Mouse (Mus musculus) testis, adult 2 months (tissue): Measurements from ENCODE around the gene Crim1. TPM values are rescaled to one million over a fixed set of nuclear protein-coding genes. Genes with fewer than 3 reads are reported as not detected.

Source experiments
- H3K27ac ChIP-seq: fragments of 200-500 bp; 2 replicates; pipeline ENCODE4 v1.5.1; 2012; ENCODE audit warnings: low read depth, low read length; ENCODE audit not compliant: control insufficient read depth, insufficient read depth
- H3K27me3 ChIP-seq: fragments of 200-500 bp; 2 replicates; pipeline ENCODE4 v1.6.1; 2012; ENCODE audit warnings: mild to moderate bottlenecking, low read length, moderate library complexity; ENCODE audit not compliant: control insufficient read depth, insufficient read depth
- H3K36me3 ChIP-seq: fragments of 200-500 bp; 2 replicates; pipeline ENCODE4 v1.6.1; 2012; ENCODE audit warnings: mild to moderate bottlenecking, low read length; ENCODE audit not compliant: control insufficient read depth, insufficient read depth
- H3K4me1 ChIP-seq: fragments of 200-500 bp; 2 replicates; pipeline ENCODE4 v1.6.1; 2012; ENCODE audit warnings: low read length; ENCODE audit not compliant: control insufficient read depth, insufficient read depth
- H3K4me3 ChIP-seq: fragments of 200-500 bp; 2 replicates; pipeline ENCODE4 v1.5.1; 2012; ENCODE audit warnings: low read depth, mild to moderate bottlenecking, low read length, moderate library complexity, mixed read lengths; ENCODE audit not compliant: control insufficient read depth
- CTCF ChIP-seq: fragments of 200-500 bp; IDR thresholded peaks from 2 replicates; pipeline ENCODE4 v1.5.1; 2012; ENCODE audit warnings: low read depth, mild to moderate bottlenecking, inconsistent platforms, low read length, moderate library complexity; ENCODE audit not compliant: control insufficient read depth, insufficient read depth, insufficient replicate concordance
- POLR2A ChIP-seq: fragments of 200-500 bp; IDR thresholded peaks from 2 replicates; pipeline ENCODE4 v1.6.1; 2012; ENCODE audit warnings: low read depth, mild to moderate bottlenecking, inconsistent platforms, low read length, moderate library complexity; ENCODE audit not compliant: control insufficient read depth
- polyA plus RNA-seq: library from polyadenylated mRNA; depleted of rRNA; stranded (reverse); fragments of >200 nt; gene quantifications from 2 replicates; pipeline ENCODE4 v1.2.3, GENCODE M21; 2012

Crim1 gene
- polyA plus RNA-seq, 1 experiment: 3.5 TPM

- Histone ChIP-seq H3K36me3 (no peaks in the 10 kb centered on the region), H3K27me3 (no peaks in the 10 kb centered on the region), H3K4me1 (peaks cover 2% of the 10 kb centered on the region; the same call in 1 of the 2 replicates), H3K4me3 (no peak overlapping the region), H3K27ac (no peak overlapping the region)
- TF ChIP-seq POLR2A: no peak
- TF ChIP-seq CTCF: no peak
Measured at GRCm38 (mm10) chr17:78283271-78283992, 83.4 kb downstream of the Crim1 start.

DNA sequence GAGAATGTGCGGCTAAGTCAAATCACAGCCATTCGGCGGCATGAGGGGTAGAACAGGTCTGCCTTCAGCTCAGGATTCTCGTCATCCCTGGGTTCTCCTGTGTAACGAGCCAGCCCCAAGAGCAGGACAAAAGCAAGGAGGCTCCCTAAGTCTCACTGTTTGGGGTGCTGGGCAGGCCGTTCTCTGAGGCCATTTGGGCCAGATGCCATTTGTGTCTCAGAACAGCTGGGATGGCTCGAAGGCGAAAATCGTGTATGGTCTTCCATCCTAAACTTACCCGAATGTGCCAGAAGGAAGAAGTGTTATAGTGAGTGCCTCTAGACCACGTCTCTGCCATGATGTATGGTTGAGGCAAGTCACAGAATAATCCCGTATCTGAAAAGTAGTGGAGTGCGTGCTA lies 86.0 kb downstream of the Crim1 start:
- TF ChIP-seq POLR2A (no peak), CTCF (no peak)
- no peaks in the 10 kb centered on the region for H3K27me3 ChIP-seq
- peaks cover 2% of the 10 kb centered on the region; the same call in 1 of the 2 replicates for H3K4me1 ChIP-seq
- no peaks in the 10 kb centered on the region for H3K36me3 ChIP-seq
- H3K27ac ChIP-seq: no peak overlapping the region
- H3K4me3 ChIP-seq: no peak overlapping the region

DNA sequence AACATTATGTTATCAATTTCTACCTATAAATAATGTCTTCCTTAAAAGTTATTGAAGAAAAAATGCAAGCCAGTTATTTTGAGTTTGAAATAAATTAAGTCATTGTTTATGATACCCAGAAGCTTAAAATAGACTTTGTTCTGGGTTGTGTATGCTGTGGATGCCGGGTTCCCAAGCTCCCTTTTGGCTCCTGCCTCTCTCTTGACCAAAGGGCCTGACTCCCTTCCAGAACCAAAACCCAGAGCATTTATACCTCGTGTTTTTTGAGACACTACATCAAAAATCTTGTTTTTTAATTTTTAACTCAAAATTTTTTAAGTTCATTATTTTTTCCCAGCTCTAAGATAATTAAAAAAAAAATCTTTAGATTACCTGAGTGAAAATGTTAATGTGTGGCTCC lies 87.3 kb downstream of the Crim1 start:
- peaks cover 2% of the 10 kb centered on the region; the same call in 1 of the 2 replicates for H3K4me1 ChIP-seq
- H3K4me3 ChIP-seq: no peak overlapping the region
- no peaks in the 10 kb centered on the region for H3K27me3 ChIP-seq
- H3K36me3 ChIP-seq: no peaks in the 10 kb centered on the region
- no peak overlapping the region for H3K27ac ChIP-seq
- no peak for TF ChIP-seq CTCF
- no peak for TF ChIP-seq POLR2A

GRCm38 (mm10) chr17:78290153-78290876 lies 90.3 kb downstream of the Crim1 start:
- TF ChIP-seq CTCF (no peak), POLR2A (no peak)
- H3K4me1 ChIP-seq: no peaks in the 10 kb centered on the region
- H3K36me3 ChIP-seq: no peaks in the 10 kb centered on the region
- H3K27me3 ChIP-seq: no peaks in the 10 kb centered on the region
- H3K4me3 ChIP-seq: no peak overlapping the region
- no peak overlapping the region for H3K27ac ChIP-seq

- Histone ChIP-seq H3K27ac (no peak overlapping the region), H3K27me3 (no peaks in the 10 kb centered on the region), H3K4me1 (no peaks in the 10 kb centered on the region), H3K36me3 (no peaks in the 10 kb centered on the region), H3K4me3 (no peak overlapping the region)
- TF ChIP-seq CTCF: no peak
- TF ChIP-seq POLR2A: no peak
Measured at GRCm38 (mm10) chr17:78291030-78291429, 91.0 kb downstream of the Crim1 start.

DNA sequence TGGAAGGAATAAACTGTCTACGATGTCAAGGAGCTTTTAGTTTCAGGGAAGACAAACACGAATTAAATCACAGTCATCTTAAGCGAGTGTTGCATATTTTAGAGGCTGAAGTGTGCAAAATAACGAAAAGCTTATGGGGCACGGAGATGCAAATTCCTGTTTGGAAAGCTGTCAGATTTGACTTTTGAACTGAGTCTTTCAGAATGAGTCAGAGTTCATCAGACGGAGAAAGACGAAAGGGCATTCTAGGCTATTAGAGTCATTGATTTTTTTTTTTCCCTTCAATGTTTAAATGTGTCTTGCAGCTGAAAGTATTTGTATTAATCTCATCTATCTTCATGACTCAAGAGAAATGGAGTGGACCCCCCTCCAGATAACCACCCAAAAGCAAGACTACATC lies 92.3 kb downstream of the Crim1 start:
- TF ChIP-seq POLR2A (no peak), CTCF (no peak)
- H3K36me3 ChIP-seq: no peaks in the 10 kb centered on the region
- no peak overlapping the region for H3K27ac ChIP-seq
- H3K4me3 ChIP-seq: no peak overlapping the region
- H3K4me1 ChIP-seq: no peaks in the 10 kb centered on the region
- no peaks in the 10 kb centered on the region for H3K27me3 ChIP-seq

- Histone ChIP-seq H3K4me1 (no peaks in the 10 kb centered on the region), H3K27ac (no peak overlapping the region), H3K4me3 (no peak overlapping the region), H3K36me3 (no peaks in the 10 kb centered on the region), H3K27me3 (no peaks in the 10 kb centered on the region)
- no peak for TF ChIP-seq POLR2A
- no peak for TF ChIP-seq CTCF
Measured at GRCm38 (mm10) chr17:78292827-78293488, 92.9 kb downstream of the Crim1 start.
